Mouse (Mus musculus) CD8-positive naive resting alpha-beta T cell, adult 2 months (primary cell): ENCODE results near the gene Slc35f1.

Experiments used
- DNase-seq, 2 experiments: peaks; one replicate each; pipeline ENCODE4 v3.0.0; 2022; ENCODE audit warnings: low read depth in 2 of 2, low spot score in 2 of 2

Slc35f1 gene

GRCm38 (mm10) chr10:52690334-52690991, at the start of gene Slc35f1:
Slc35f1 (plus strand) TSS chr10:52690533.
- no peak for DNase-seq

GRCm38 (mm10) chr10:52671234-52671633, 19.1 kb upstream of the Slc35f1 start:
- DNase-seq: no peak

- no peak for DNase-seq
Measured at GRCm38 (mm10) chr10:52690992-52691731, 829 bp downstream of the Slc35f1 start.

GRCm38 (mm10) chr10:52703688-52704087, 13.4 kb downstream of the Slc35f1 start:
- DNase-seq: no peak

- no peak for DNase-seq
Measured at GRCm38 (mm10) chr10:52704101-52705051, 14.0 kb downstream of the Slc35f1 start.

GRCm38 (mm10) chr10:52709482-52709881, 19.1 kb downstream of the Slc35f1 start:
- no peak for DNase-seq

- no peak for DNase-seq
Measured at GRCm38 (mm10) chr10:52712166-52712565, 21.8 kb downstream of the Slc35f1 start.

- no peak for DNase-seq
Measured at GRCm38 (mm10) chr10:52714557-52714956, 24.2 kb downstream of the Slc35f1 start.

- DNase-seq: no peak
Measured at GRCm38 (mm10) chr10:52715146-52715545, 24.8 kb downstream of the Slc35f1 start.

- DNase-seq: no peak
Measured at GRCm38 (mm10) chr10:52718199-52718917, 28.0 kb downstream of the Slc35f1 start.

- no peak for DNase-seq
Measured at GRCm38 (mm10) chr10:52726674-52727073, 36.3 kb downstream of the Slc35f1 start.

GRCm38 (mm10) chr10:52742671-52743379, 52.5 kb downstream of the Slc35f1 start:
- no peak for DNase-seq

GRCm38 (mm10) chr10:52743831-52744230, 53.5 kb downstream of the Slc35f1 start:
- DNase-seq: no peak

GRCm38 (mm10) chr10:52748028-52748597, 57.8 kb downstream of the Slc35f1 start:
- no peak for DNase-seq

- DNase-seq: no peak
Measured at GRCm38 (mm10) chr10:52755949-52756679, 65.8 kb downstream of the Slc35f1 start.

GRCm38 (mm10) chr10:52757496-52758260, 67.3 kb downstream of the Slc35f1 start:
- DNase-seq: no peak

GRCm38 (mm10) chr10:52758589-52758988, 68.3 kb downstream of the Slc35f1 start:
- no peak for DNase-seq

GRCm38 (mm10) chr10:52760527-52760926, 70.2 kb downstream of the Slc35f1 start:
- DNase-seq: no peak
